ENCODE assay signal across 14 mouse cellular contexts in the genomic region with DNA sequence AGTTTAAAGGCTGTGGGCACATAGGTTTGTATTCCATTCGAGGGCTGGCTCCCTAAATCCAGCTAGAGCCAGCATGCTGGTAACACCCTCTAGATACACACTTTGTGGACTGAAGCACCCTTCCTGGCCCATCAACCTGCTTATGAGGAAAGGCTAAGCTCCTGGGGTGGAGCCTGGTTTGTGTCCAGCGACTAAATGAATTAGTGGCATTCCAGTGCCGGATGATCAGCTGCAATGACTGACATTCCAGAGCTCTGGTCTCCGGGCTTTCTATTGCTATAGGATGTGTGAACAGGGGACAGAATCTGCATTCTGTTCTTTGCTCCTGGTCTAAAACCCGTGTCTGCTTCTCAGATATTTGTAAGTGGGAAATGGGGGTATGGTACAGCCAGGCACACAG. TPM values are rescaled to one million over a fixed set of nuclear protein-coding genes. Genes with fewer than 3 reads are reported as not detected.
DNase-seq lines count a peak whose midpoint lies in the region; ATAC-seq and TF ChIP-seq lines count a peak whose summit lies in the region.
"Had no signal": no experiment of that assay in that cellular context is flagged by ENCODE, and none has a peak within 500 bp of the region (broad histone marks: within the 10 kb centered on the region; RNA-seq: fewer than 3 reads in every experiment).

No protein-coding gene starts in this region.

- no peak for TF ChIP-seq CTCF in hindbrain, postnatal 0 days (IDR thresholded peaks at IDR 0.05; ENCODE audit: low read depth)

- 36% methylated on average over 5 of the region's 5 CpGs for WGBS in hindbrain, embryonic 13.5 days
- WGBS in hindbrain, embryonic 11.5 days: 42% methylated on average over 5 of the region's 5 CpGs
- 26% methylated on average over 5 of the region's 5 CpGs for WGBS in hindbrain, postnatal 0 days
- 30% methylated on average over 5 of the region's 5 CpGs for WGBS in midbrain, embryonic 13.5 days

- no peak overlapping the region for H3K4me3 ChIP-seq in hindbrain, embryonic 13.5 days
- no peak overlapping the region for H3K4me3 ChIP-seq in hindbrain, embryonic 11.5 days (ENCODE audit: low read depth, low read length)
- H3K4me3 ChIP-seq in hindbrain, postnatal 0 days (ENCODE audit: low read length): no peak overlapping the region
- H3K4me3 ChIP-seq in midbrain, embryonic 13.5 days (replicated peaks): no peak overlapping the region; the same call in 1 of the 2 replicates

- no peak for ATAC-seq in hindbrain, embryonic 13.5 days (ENCODE audit: low FRiP score)
- ATAC-seq in hindbrain, embryonic 11.5 days (ENCODE audit: low FRiP score): no peak
- ATAC-seq in hindbrain, postnatal 0 days: no peak
- no peak for ATAC-seq in midbrain, embryonic 13.5 days

- H3K4me1 ChIP-seq in hindbrain, embryonic 13.5 days (replicated peaks): peaks cover 36% of the 10 kb centered on the region
- no peaks in the 10 kb centered on the region for H3K4me1 ChIP-seq in hindbrain, embryonic 11.5 days (replicated peaks; ENCODE audit: control insufficient read depth, insufficient read depth, low read length)
- H3K4me1 ChIP-seq in hindbrain, postnatal 0 days (ENCODE audit: insufficient read depth, low read length): peaks cover 11% of the 10 kb centered on the region
- peaks cover 26% of the 10 kb centered on the region for H3K4me1 ChIP-seq in midbrain, embryonic 13.5 days (replicated peaks)

- peak overlapping the region; percentile 21 for H3K4me2 ChIP-seq in hindbrain, embryonic 13.5 days
- no peak overlapping the region for H3K4me2 ChIP-seq in hindbrain, embryonic 11.5 days (replicated peaks; ENCODE audit: low read depth, low read length)
- H3K4me2 ChIP-seq in hindbrain, postnatal 0 days (ENCODE audit: low read depth, low read length): peak overlapping the region; percentile 38
- peak overlapping the region; percentile 29 for H3K4me2 ChIP-seq in midbrain, embryonic 13.5 days (replicated peaks)

- H3K9ac ChIP-seq in hindbrain, embryonic 13.5 days: peak overlapping the region; percentile 39; the same call in 1 of the 2 replicates
- H3K9ac ChIP-seq in hindbrain, embryonic 11.5 days (ENCODE audit: low read depth, low read length): no peak overlapping the region
- H3K9ac ChIP-seq in hindbrain, postnatal 0 days (replicated peaks; ENCODE audit: low read length): peak overlapping the region; percentile 30; the same call in 1 of the 2 replicates
- no peak overlapping the region; the same call in 1 of the 2 replicates for H3K9ac ChIP-seq in midbrain, embryonic 13.5 days (replicated peaks)

- peak overlapping the region; percentile 67 for H3K27ac ChIP-seq in hindbrain, embryonic 13.5 days
- no peak overlapping the region for H3K27ac ChIP-seq in hindbrain, embryonic 11.5 days (ENCODE audit: low read depth, low read length)
- H3K27ac ChIP-seq in hindbrain, postnatal 0 days: peak overlapping the region; percentile 51; the same call in 1 of the 2 replicates
- H3K27ac ChIP-seq in midbrain, embryonic 13.5 days: peak overlapping the region; percentile 69

- H3K36me3 ChIP-seq in hindbrain, embryonic 13.5 days: no peaks in the 10 kb centered on the region
- no peaks in the 10 kb centered on the region for H3K36me3 ChIP-seq in hindbrain, embryonic 11.5 days (ENCODE audit: control insufficient read depth, insufficient read depth, low read length)
- no peaks in the 10 kb centered on the region for H3K36me3 ChIP-seq in hindbrain, postnatal 0 days (ENCODE audit: insufficient read depth, low read length)
- no peaks in the 10 kb centered on the region for H3K36me3 ChIP-seq in midbrain, embryonic 13.5 days
- H3K36me3 ChIP-seq: G1E had no signal

- no peak for DNase-seq in hindbrain, embryonic 11.5 days (ENCODE audit: low spot score)
- DNase-seq in embryo, embryonic 10.5 days (ENCODE audit: low spot score): peak; percentile 38
- no peak for DNase-seq in hindbrain, postnatal 0 days (ENCODE audit: low spot score)
- no peak for DNase-seq in T-cell, adult 2 months (ENCODE audit: low spot score)
- no peak for DNase-seq in frontal cortex, adult 2 months (ENCODE audit: extremely low spot score in 1 of 2, low spot score in 1 of 2)
- DNase-seq: right cerebral cortex, postnatal 14 days; thymus, postnatal 36 days had no signal

- H3K9me3 ChIP-seq in hindbrain, embryonic 13.5 days: no peaks in the 10 kb centered on the region
- no peaks in the 10 kb centered on the region for H3K9me3 ChIP-seq in hindbrain, embryonic 11.5 days (ENCODE audit: control insufficient read depth, low read length)
- no peaks in the 10 kb centered on the region for H3K9me3 ChIP-seq in hindbrain, postnatal 0 days (ENCODE audit: low read length)
- H3K9me3 ChIP-seq in midbrain, embryonic 13.5 days: no peaks in the 10 kb centered on the region

- H3K27me3 ChIP-seq in hindbrain, embryonic 13.5 days: no peaks in the 10 kb centered on the region
- H3K27me3 ChIP-seq in hindbrain, embryonic 11.5 days (ENCODE audit: control insufficient read depth, insufficient read depth, low read length): no peaks in the 10 kb centered on the region
- no peaks in the 10 kb centered on the region for H3K27me3 ChIP-seq in hindbrain, postnatal 0 days (ENCODE audit: insufficient read depth, low read length)
- no peaks in the 10 kb centered on the region for H3K27me3 ChIP-seq in midbrain, embryonic 13.5 days

RNA-seq across cellular contexts. Expression of a gene that starts 5.0 kb away (rescaled TPM):
- polyA plus RNA-seq in hindbrain, embryonic 13.5 days (2015; fragmentation: Nextera tagmentation; extraction: Ambion mirVana): 214 TPM in 2 replicates
- polyA plus RNA-seq in hindbrain, embryonic 11.5 days (2014; fragmentation: Nextera tagmentation; extraction: Ambion mirVana): 69.2 and 92.0 TPM in 2 replicates
- total RNA-seq in hindbrain, postnatal 0 days (2014; rRNA removed): 213 and 218 TPM in 2 replicates
- polyA plus RNA-seq in hindbrain, postnatal 0 days (2015; fragmentation: Nextera tagmentation; extraction: Ambion mirVana): 753 and 804 TPM in 2 replicates
- 177 and 218 TPM in 2 replicates for polyA plus RNA-seq in midbrain, embryonic 13.5 days (2015; fragmentation: Nextera tagmentation; extraction: Ambion mirVana)
- polyA plus RNA-seq in frontal cortex, adult 2 months (2012; rRNA removed): 822 and 973 TPM in 2 replicates
- total RNA-seq: G1E; gastrocnemius, postnatal 4 days; megakaryocyte-erythroid progenitor cell, adult 5-6 weeks had no signal
- polyA plus RNA-seq: G1E had no signal

RNA-seq across cellular contexts. Expression of a gene that starts 28.9 kb away (rescaled TPM):
- not detected in 2 replicates for polyA plus RNA-seq in hindbrain, embryonic 13.5 days (2015; fragmentation: Nextera tagmentation; extraction: Ambion mirVana)
- polyA plus RNA-seq in hindbrain, embryonic 11.5 days (2014; fragmentation: Nextera tagmentation; extraction: Ambion mirVana): not detected in 2 replicates
- total RNA-seq in hindbrain, postnatal 0 days (2014; rRNA removed): 1.3 TPM in 1 of 2 replicates, not detected in the other
- not detected in 2 replicates for polyA plus RNA-seq in hindbrain, postnatal 0 days (2015; fragmentation: Nextera tagmentation; extraction: Ambion mirVana)
- 0.12 TPM in 1 of 2 replicates, not detected in the other for polyA plus RNA-seq in midbrain, embryonic 13.5 days (2015; fragmentation: Nextera tagmentation; extraction: Ambion mirVana)
- not detected in 2 replicates for polyA plus RNA-seq in frontal cortex, adult 2 months (2012; rRNA removed)
- total RNA-seq: gastrocnemius, postnatal 4 days; left cerebral cortex, postnatal 10 days; megakaryocyte-erythroid progenitor cell, adult 5-6 weeks had no signal
- polyA plus RNA-seq: cortical plate, adult 2 months; G1E had no signal

Comparison
In these comparisons a context has a peak if more than half of its experiments do, and no peak if none do; other contexts are left out.
1. H3K9ac ChIP-seq: peak in hindbrain, embryonic 13.5 days (single experiment) and hindbrain, postnatal 0 days (single experiment); none in hindbrain, embryonic 11.5 days (single experiment) and midbrain, embryonic 13.5 days (single experiment).